Mouse (Mus musculus): ENCODE results near the gene Epha6.

DNA sequence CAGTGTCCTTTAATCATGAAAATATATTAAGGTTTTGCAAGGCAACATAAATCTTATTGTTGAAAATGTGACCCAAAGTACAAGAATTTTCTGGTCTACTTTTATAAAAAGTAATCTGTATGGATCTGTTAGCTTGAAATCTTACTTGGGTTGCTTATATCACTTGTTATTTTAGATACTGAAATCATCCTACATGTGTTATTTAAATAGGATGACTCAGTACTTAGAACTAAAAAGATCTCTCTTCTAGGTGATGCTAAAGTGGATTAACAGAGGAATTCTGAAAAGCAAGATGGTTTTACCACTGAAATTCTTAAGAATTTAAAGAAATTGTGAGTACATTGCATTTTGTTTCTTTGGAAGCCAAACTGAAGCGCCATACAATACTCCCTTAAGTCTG, 561.5 kb downstream of the Epha6 start:
- TF ChIP-seq EP300 (IDR thresholded peaks at IDR 0.05) (no peak), CTCF (IDR thresholded peaks at IDR 0.05) (no peak)

Data from lung, postnatal 0 days (tissue).